Mouse (Mus musculus): ENCODE data around the gene Ripply2. TPM values are rescaled to one million over a fixed set of nuclear protein-coding genes. Genes with fewer than 3 reads are reported as not detected.
"Not testable (repeated sequence)": the region's sequence is repeated elsewhere in the genome, so short reads cannot be mapped to it uniquely, and the experiment has no call there.

Ripply2 gene
- polyA plus RNA-seq (2012; rRNA removed): not detected in 2 replicates

DNA sequence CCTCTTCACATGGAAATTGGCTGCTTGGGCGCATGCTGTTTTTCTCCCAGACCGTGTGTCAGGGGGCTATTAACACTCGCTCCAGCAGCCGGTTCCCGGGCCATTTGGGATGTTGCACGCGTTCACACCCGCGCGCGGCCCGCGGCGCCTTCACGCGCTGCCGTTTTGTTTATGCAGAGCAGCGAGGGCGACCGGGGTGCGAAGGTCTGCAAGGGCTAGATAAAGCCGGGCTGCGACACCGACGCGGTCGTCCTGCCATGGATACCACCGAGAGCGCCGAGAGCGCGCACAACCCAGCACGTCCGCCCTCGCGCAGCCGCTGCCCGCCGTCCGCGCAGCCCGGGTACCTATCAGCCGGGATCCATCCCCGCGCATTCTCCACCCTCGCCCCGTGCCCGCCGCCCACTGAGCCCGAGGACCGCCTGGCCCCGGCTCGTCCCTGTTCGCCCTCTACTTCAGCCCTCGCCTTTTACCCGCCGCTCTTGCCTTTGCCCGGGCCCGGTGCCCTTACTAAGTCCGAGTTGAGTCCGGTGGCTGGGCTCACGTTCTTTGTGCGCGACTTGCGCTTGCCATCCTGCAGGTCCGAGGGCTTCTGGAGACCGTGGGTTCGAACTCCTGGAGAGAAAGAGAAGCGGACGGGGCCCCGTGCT lies at the start of gene Ripply2:
Gene Ripply2, plus strand, starts transcription at position 250 of the 650 bp plus-strand sequence.
- Histone ChIP-seq H3K36me3 (ENCODE audit: control insufficient read depth, insufficient read depth, low read length) (no peaks in the 10 kb centered on the region), H3K4me1 (ENCODE audit: control insufficient read depth, insufficient read depth, low read length) (peaks cover 8% of the 10 kb centered on the region), H3K27ac (ENCODE audit: control insufficient read depth, insufficient read depth, low read depth, low read length) (no peak within 1 kb of the TSS), H3K27me3 (ENCODE audit: control insufficient read depth, insufficient read depth, low read length) (no peaks in the 10 kb centered on the region), H3K4me3 (ENCODE audit: control insufficient read depth, low read depth, low read length) (peak within 1 kb of the TSS; percentile 80)
- TF ChIP-seq CTCF (IDR thresholded peaks at IDR 0.05; ENCODE audit: control insufficient read depth, insufficient read depth, insufficient replicate concordance, low read depth, low read length) (no peak), POLR2A (IDR thresholded peaks at IDR 0.05; ENCODE audit: control insufficient read depth, low read depth, low read length) (no peak)

DNA sequence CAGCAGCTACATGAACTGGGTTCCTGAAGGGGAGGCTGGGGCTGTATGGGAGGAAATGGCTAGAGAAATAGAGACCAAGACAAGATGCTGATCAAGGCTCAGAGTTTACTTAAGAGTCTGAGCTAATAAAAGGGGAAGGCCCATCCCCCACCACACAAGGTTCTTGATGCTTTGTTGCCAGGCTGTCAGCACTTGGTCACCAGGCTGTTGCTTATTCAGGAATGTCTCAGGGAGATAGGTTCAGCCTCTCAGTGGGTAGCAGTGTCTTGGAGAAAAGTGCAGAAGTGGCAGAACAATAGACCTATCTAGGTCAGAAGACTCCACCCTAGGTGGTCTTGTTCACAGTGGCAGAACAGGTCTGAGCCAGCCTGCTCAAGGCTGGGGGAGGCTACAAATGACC lies 42.9 kb upstream of the Ripply2 start:
- not testable (repeated sequence) for H3K27ac ChIP-seq (ENCODE audit: control insufficient read depth, insufficient read depth, low read depth, low read length); H3K4me1 ChIP-seq (ENCODE audit: control insufficient read depth, insufficient read depth, low read length); H3K27me3 ChIP-seq (ENCODE audit: control insufficient read depth, insufficient read depth, low read length); H3K4me3 ChIP-seq (ENCODE audit: control insufficient read depth, low read depth, low read length); H3K36me3 ChIP-seq (ENCODE audit: control insufficient read depth, insufficient read depth, low read length)

DNA sequence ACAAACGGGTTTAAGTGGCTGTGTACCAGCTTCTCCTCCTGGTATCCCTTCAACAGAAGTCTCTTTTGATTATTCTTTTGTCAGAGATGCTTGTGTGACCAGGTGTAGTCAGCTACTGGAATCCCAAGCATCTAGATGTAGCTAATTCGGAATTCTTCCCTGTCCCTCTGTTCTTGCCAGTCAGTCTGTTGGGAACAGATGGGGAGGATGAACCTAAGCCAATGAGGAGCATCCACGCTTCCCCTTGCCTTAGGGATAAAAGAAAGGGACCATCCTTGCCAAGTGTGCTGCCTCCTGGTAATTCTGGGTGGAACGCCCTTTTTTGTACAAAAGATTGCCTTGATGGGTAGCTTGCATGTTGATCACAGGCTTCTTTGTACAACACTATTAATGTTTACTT lies 41.8 kb upstream of the Ripply2 start:
- TF ChIP-seq POLR2A (IDR thresholded peaks at IDR 0.05; ENCODE audit: control insufficient read depth, low read depth, low read length) (no peak), CTCF (IDR thresholded peaks at IDR 0.05; ENCODE audit: control insufficient read depth, insufficient read depth, insufficient replicate concordance, low read depth, low read length) (no peak)
- Histone ChIP-seq H3K4me1 (ENCODE audit: control insufficient read depth, insufficient read depth, low read length) (no peaks in the 10 kb centered on the region), H3K36me3 (ENCODE audit: control insufficient read depth, insufficient read depth, low read length) (no peaks in the 10 kb centered on the region), H3K27ac (ENCODE audit: control insufficient read depth, insufficient read depth, low read depth, low read length) (no peak overlapping the region), H3K4me3 (ENCODE audit: control insufficient read depth, low read depth, low read length) (no peak overlapping the region), H3K27me3 (ENCODE audit: control insufficient read depth, insufficient read depth, low read length) (no peaks in the 10 kb centered on the region)

GRCm38 (mm10) chr9:86976896-86977295 lies 38.4 kb upstream of the Ripply2 start:
- H3K36me3 ChIP-seq (ENCODE audit: control insufficient read depth, insufficient read depth, low read length): no peaks in the 10 kb centered on the region
- no peak for TF ChIP-seq CTCF (IDR thresholded peaks at IDR 0.05; ENCODE audit: control insufficient read depth, insufficient read depth, insufficient replicate concordance, low read depth, low read length)
- TF ChIP-seq POLR2A (IDR thresholded peaks at IDR 0.05; ENCODE audit: control insufficient read depth, low read depth, low read length): no peak
- H3K27ac ChIP-seq (ENCODE audit: control insufficient read depth, insufficient read depth, low read depth, low read length): no peak overlapping the region
- H3K4me1 ChIP-seq (ENCODE audit: control insufficient read depth, insufficient read depth, low read length): peaks cover 5% of the 10 kb centered on the region
- H3K4me3 ChIP-seq (ENCODE audit: control insufficient read depth, low read depth, low read length): no peak overlapping the region
- no peaks in the 10 kb centered on the region for H3K27me3 ChIP-seq (ENCODE audit: control insufficient read depth, insufficient read depth, low read length)

- TF ChIP-seq POLR2A (IDR thresholded peaks at IDR 0.05; ENCODE audit: control insufficient read depth, low read depth, low read length): no peak
- no peak for TF ChIP-seq CTCF (IDR thresholded peaks at IDR 0.05; ENCODE audit: control insufficient read depth, insufficient read depth, insufficient replicate concordance, low read depth, low read length)
- peaks cover 5% of the 10 kb centered on the region for H3K4me1 ChIP-seq (ENCODE audit: control insufficient read depth, insufficient read depth, low read length)
- H3K36me3 ChIP-seq (ENCODE audit: control insufficient read depth, insufficient read depth, low read length): no peaks in the 10 kb centered on the region
- no peak overlapping the region for H3K4me3 ChIP-seq (ENCODE audit: control insufficient read depth, low read depth, low read length)
- no peak overlapping the region for H3K27ac ChIP-seq (ENCODE audit: control insufficient read depth, insufficient read depth, low read depth, low read length)
- no peaks in the 10 kb centered on the region for H3K27me3 ChIP-seq (ENCODE audit: control insufficient read depth, insufficient read depth, low read length)
Observed at GRCm38 (mm10) chr9:86978257-86978907, 37.0 kb upstream of the Ripply2 start.

DNA sequence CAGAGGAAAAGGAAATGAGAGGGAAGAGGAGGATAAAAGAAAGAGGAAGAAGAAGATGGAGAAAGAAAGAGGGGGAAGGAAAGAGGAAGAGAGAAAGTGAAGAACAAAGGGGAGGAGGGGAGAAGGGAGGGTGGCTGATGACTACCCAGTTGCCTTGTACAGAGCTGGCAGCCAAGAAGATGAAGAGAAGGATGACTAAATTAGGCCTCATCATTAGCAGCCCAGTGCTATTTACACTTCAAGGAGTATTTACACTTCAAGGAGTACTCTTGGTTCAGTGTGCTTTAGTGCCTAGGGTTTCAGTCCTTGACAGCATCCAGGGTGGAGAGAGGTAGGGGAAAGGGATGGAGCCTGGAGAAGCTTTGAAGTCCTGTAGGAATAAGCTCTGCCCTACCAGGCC lies 35.3 kb upstream of the Ripply2 start:
- TF ChIP-seq POLR2A (IDR thresholded peaks at IDR 0.05; ENCODE audit: control insufficient read depth, low read depth, low read length) (no peak), CTCF (IDR thresholded peaks at IDR 0.05; ENCODE audit: control insufficient read depth, insufficient read depth, insufficient replicate concordance, low read depth, low read length) (no peak)
- Histone ChIP-seq H3K4me1 (ENCODE audit: control insufficient read depth, insufficient read depth, low read length) (peaks cover 5% of the 10 kb centered on the region), H3K27ac (ENCODE audit: control insufficient read depth, insufficient read depth, low read depth, low read length) (no peak overlapping the region), H3K4me3 (ENCODE audit: control insufficient read depth, low read depth, low read length) (no peak overlapping the region), H3K27me3 (ENCODE audit: control insufficient read depth, insufficient read depth, low read length) (no peaks in the 10 kb centered on the region), H3K36me3 (ENCODE audit: control insufficient read depth, insufficient read depth, low read length) (no peaks in the 10 kb centered on the region)

DNA sequence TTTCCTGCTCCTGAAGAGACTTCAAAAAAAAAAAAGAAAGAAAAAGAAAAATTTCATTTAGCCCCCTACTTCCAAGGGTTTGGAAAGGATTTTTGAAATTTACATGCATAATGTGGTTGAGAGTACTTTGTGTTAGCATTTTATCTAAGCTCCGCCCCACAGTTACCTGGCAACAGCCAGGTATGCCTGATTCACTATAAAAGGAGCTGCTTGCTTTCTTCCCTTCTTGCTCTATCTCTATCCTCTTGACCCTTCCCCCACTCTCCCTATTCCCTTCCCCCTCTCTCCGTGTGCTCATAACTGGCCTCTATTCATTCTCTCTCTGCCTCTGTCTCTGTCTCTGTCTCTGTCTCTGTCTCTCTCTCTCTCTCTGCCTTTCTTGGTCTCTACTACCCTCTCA lies 34.4 kb upstream of the Ripply2 start:
- no peak overlapping the region for H3K27ac ChIP-seq (ENCODE audit: control insufficient read depth, insufficient read depth, low read depth, low read length)
- H3K27me3 ChIP-seq (ENCODE audit: control insufficient read depth, insufficient read depth, low read length): no peaks in the 10 kb centered on the region
- H3K36me3 ChIP-seq (ENCODE audit: control insufficient read depth, insufficient read depth, low read length): no peaks in the 10 kb centered on the region
- H3K4me1 ChIP-seq (ENCODE audit: control insufficient read depth, insufficient read depth, low read length): peaks cover 5% of the 10 kb centered on the region
- TF ChIP-seq CTCF (IDR thresholded peaks at IDR 0.05; ENCODE audit: control insufficient read depth, insufficient read depth, insufficient replicate concordance, low read depth, low read length) (no peak), POLR2A (IDR thresholded peaks at IDR 0.05; ENCODE audit: control insufficient read depth, low read depth, low read length) (no peak)
- H3K4me3 ChIP-seq (ENCODE audit: control insufficient read depth, low read depth, low read length): no peak overlapping the region

Data from testis, adult 2 months (tissue).